Mouse (Mus musculus): ENCODE data around the gene Cs.

Cs gene

GRCm38 (mm10) chr10:128336195-128336594 is 1.3 kb upstream of the Cs start:
- no peak for DNase-seq

- no peak for DNase-seq
Measured at GRCm38 (mm10) chr10:128336597-128336996, 937 bp upstream of the Cs start.

- DNase-seq: no peak
Measured at GRCm38 (mm10) chr10:128338415-128338814, 881 bp downstream of the Cs start.

GRCm38 (mm10) chr10:128338948-128339347 is 1.4 kb downstream of the Cs start:
- DNase-seq: no peak

GRCm38 (mm10) chr10:128340257-128340656 is 2.7 kb downstream of the Cs start:
- no peak for DNase-seq

- DNase-seq: no peak
Measured at GRCm38 (mm10) chr10:128343436-128343835, 5.9 kb downstream of the Cs start.

GRCm38 (mm10) chr10:128344568-128345275 is 7.2 kb downstream of the Cs start:
- DNase-seq: peak; percentile 74

- no peak for DNase-seq
Measured at GRCm38 (mm10) chr10:128347541-128347940, 10.0 kb downstream of the Cs start.

GRCm38 (mm10) chr10:128358796-128359195 is 21.3 kb downstream of the Cs start:
- peak; percentile 61 for DNase-seq

- no peak for DNase-seq
Measured at GRCm38 (mm10) chr10:128359226-128359625, 21.7 kb downstream of the Cs start.

- no peak for DNase-seq
Measured at GRCm38 (mm10) chr10:128361836-128362235, 24.3 kb downstream of the Cs start.

- DNase-seq: peak; percentile 30
Measured at GRCm38 (mm10) chr10:128362568-128362967, 25.0 kb downstream of the Cs start.

GRCm38 (mm10) chr10:128367899-128368401 is 30.4 kb downstream of the Cs start:
- DNase-seq: no peak

- DNase-seq: peak; percentile 92
Measured at GRCm38 (mm10) chr10:128368402-128369217, 31.1 kb downstream of the Cs start, which contains the start of gene Coq10a. Gene Coq10a, minus strand, starts transcription at chr10:128368997.

- DNase-seq: no peak
Measured at GRCm38 (mm10) chr10:128369218-128369543, 31.6 kb downstream of the Cs start.

GRCm38 (mm10) chr10:128369599-128369998 is 32.1 kb downstream of the Cs start:
- DNase-seq: no peak

GRCm38 (mm10) chr10:128370021-128370420 is 32.5 kb downstream of the Cs start:
- DNase-seq: no peak

GRCm38 (mm10) chr10:128370601-128371000 is 33.1 kb downstream of the Cs start:
- DNase-seq: no peak

- no peak for DNase-seq
Measured at GRCm38 (mm10) chr10:128372142-128372541, 34.6 kb downstream of the Cs start.

GRCm38 (mm10) chr10:128372989-128373748 is 35.6 kb downstream of the Cs start:
- no peak for DNase-seq

- no peak for DNase-seq
Measured at GRCm38 (mm10) chr10:128374393-128374792, 36.9 kb downstream of the Cs start.

GRCm38 (mm10) chr10:128376099-128376454 is 38.5 kb downstream of the Cs start:
- DNase-seq: no peak

GRCm38 (mm10) chr10:128376455-128377211 is 39.1 kb downstream of the Cs start, which contains the start of gene Ankrd52:
Gene Ankrd52, plus strand, starts transcription at chr10:128377115.
- peak; percentile 91 for DNase-seq
